Mouse (Mus musculus) ES-E14 (cell line): Measurements from ENCODE around the gene Pparg. TPM values are rescaled to one million over a fixed set of nuclear protein-coding genes. Genes with fewer than 3 reads are reported as not detected.

Experiments
- DNase-seq: peaks from one replicate; pipeline ENCODE4 v3.0.0-alpha.2; 2013; ENCODE audit warnings: low read depth, low spot score
- H3K27ac ChIP-seq: 2 replicates; pipeline ENCODE4 v1.5.1; 2012; ENCODE audit warnings: low read depth, mild to moderate bottlenecking, low read length, moderate library complexity, mixed read lengths; ENCODE audit not compliant: poor library complexity, insufficient read depth, severe bottlenecking
- H3K36me3 ChIP-seq: 2 replicates; pipeline ENCODE4 v1.6.1; 2012; ENCODE audit warnings: mild to moderate bottlenecking, low read length, moderate library complexity, mixed read lengths; ENCODE audit not compliant: control insufficient read depth, poor library complexity, insufficient read depth, severe bottlenecking
- H3K4me1 ChIP-seq, 2 experiments: fragments of 150-350 bp in 1 of 2; sonication (generic) in 1 of 2; 2 replicates each; pipeline ENCODE4 v1.6.1; 2012; ENCODE audit warnings: low read length in 2 of 2, mild to moderate bottlenecking in 1 of 2, mixed read lengths in 1 of 2; ENCODE audit not compliant: control insufficient read depth in 2 of 2, insufficient read depth in 2 of 2, poor library complexity in 1 of 2
- H3K4me3 ChIP-seq, 2 experiments: fragments of 150-350 bp in 1 of 2; sonication (generic) in 1 of 2; 2 replicates each; pipeline ENCODE4 v1.5.1; 2012; ENCODE audit warnings: low read length in 2 of 2, low read depth in 1 of 2, mild to moderate bottlenecking in 1 of 2, mixed read lengths in 1 of 2; ENCODE audit not compliant: insufficient read depth in 1 of 2, poor library complexity in 1 of 2, severe bottlenecking in 1 of 2
- H3K9ac ChIP-seq: 2 replicates; pipeline ENCODE4 v1.6.1; 2012; ENCODE audit warnings: low read depth, mild to moderate bottlenecking, low read length, mixed read lengths; ENCODE audit not compliant: poor library complexity, insufficient read depth, severe bottlenecking
- H3K9me3 ChIP-seq: fragments of 150-350 bp; sonication (generic); 2 replicates; pipeline ENCODE4 v1.6.1; 2012; ENCODE audit warnings: low read depth, mild to moderate bottlenecking, low read length; ENCODE audit not compliant: control insufficient read depth, insufficient read depth
- CHD2 ChIP-seq: IDR thresholded peaks from 2 replicates; pipeline ENCODE4 v1.6.1; 2014; ENCODE audit warnings: mild to moderate bottlenecking, low read depth, low read length, inconsistent platforms
- HCFC1 ChIP-seq: IDR thresholded peaks from 2 replicates; pipeline ENCODE4 v1.6.1; 2012; ENCODE audit warnings: low read length, inconsistent platforms, borderline replicate concordance; ENCODE audit not compliant: insufficient read depth
- MAFK ChIP-seq: IDR thresholded peaks from 2 replicates; pipeline ENCODE4 v1.6.1; 2014; ENCODE audit warnings: mild to moderate bottlenecking, low read depth, low read length, inconsistent platforms; ENCODE audit not compliant: insufficient read depth
- ZC3H11A ChIP-seq: IDR thresholded peaks from 2 replicates; pipeline ENCODE4 v1.6.1; 2012; ENCODE audit warnings: low read depth, mild to moderate bottlenecking, inconsistent platforms, low read length, borderline replicate concordance
- ZNF384 ChIP-seq: IDR thresholded peaks from 2 replicates; pipeline ENCODE4 v1.6.1; 2012; ENCODE audit warnings: low read depth, low read length, inconsistent platforms
- in situ Hi-C, 2 experiments: fragments of 600-800 bp; cut with MboI; formaldehyde crosslinking; loops; one replicate each; pipeline ENCODE4 v1.15.1; 2025; ENCODE audit warnings: low sequenced_read_pairs in 2 of 2, inconsistent platforms in 1 of 2; ENCODE audit not compliant: unreplicated experiment in 2 of 2
- total RNA-seq: library from RNA; depleted of rRNA; stranded (reverse); fragments of 300-350 nt; gene quantifications from 2 replicates; pipeline ENCODE4 v1.2.3, GENCODE M21; 2012

Gene Pparg
- total RNA-seq, 1 experiment = 0.85 TPM

DNA sequence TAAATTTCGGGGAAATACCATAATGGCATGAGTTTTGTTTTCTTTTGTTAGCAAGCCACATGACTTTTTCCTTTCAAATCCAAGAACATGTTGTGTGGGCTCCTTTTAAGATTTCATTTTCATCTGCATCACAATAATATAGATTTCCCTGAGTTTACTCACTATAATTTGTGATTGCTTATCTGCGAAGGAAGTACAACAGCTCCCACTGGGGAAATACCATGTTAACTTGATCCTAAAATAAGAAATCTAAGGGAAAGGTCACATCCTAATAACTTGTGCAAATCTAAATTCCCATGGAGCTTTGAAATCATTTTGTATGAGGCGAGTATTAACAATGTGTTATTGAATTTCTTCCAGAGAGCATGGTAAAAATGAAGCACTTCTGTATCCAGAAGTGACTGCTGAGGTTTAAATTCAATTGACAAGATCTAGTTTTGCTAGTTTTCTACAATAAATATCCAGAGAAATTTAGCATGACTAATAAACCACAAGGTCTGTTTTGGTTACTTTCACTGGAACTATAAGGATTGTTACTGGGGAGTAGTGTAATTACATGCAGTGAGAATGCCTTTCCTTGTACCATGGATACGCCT, 29.3 kb downstream of the Pparg start:
- TF ChIP-seq ZC3H11A (no peak), MAFK (no peak), ZNF384 (no peak), CHD2 (no peak), HCFC1 (no peak)
- in situ Hi-C loops = no loop called here
- H3K9me3 ChIP-seq = no peaks in the 10 kb centered on the region
- H3K36me3 ChIP-seq = no peaks in the 10 kb centered on the region
- no peak overlapping the region for H3K4me3 ChIP-seq
- H3K4me1 ChIP-seq = no peaks in the 10 kb centered on the region
- DNase-seq = no peak
- no peak overlapping the region for H3K9ac ChIP-seq
- H3K27ac ChIP-seq = no peak overlapping the region

DNA sequence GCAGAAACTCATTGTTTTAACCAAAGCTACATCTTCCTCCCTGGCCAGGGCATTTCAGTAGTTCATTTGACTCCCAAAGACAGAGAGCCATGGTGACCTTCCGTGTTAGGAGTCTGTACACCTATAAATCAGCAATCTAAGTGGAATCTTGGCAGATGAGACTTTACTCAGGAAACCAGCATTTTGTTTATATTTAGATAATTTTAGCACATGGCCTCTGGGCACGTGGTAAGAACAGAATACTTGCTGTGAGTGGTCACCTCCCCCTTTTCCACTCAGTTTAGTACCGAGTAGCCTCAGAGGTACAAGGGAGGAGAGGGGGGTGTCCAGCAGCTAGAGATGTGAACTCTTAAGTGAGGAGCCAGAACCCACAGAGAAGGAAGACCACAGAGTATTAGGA, 36.2 kb downstream of the Pparg start:
- H3K36me3 ChIP-seq = no peaks in the 10 kb centered on the region
- no peak for TF ChIP-seq MAFK
- TF ChIP-seq HCFC1 = no peak
- H3K4me3 ChIP-seq = no peak overlapping the region
- in situ Hi-C loops = no loop called here
- no peak overlapping the region for H3K9ac ChIP-seq
- no peaks in the 10 kb centered on the region for H3K9me3 ChIP-seq
- DNase-seq = no peak
- no peak overlapping the region for H3K27ac ChIP-seq
- H3K4me1 ChIP-seq = no peaks in the 10 kb centered on the region

DNA sequence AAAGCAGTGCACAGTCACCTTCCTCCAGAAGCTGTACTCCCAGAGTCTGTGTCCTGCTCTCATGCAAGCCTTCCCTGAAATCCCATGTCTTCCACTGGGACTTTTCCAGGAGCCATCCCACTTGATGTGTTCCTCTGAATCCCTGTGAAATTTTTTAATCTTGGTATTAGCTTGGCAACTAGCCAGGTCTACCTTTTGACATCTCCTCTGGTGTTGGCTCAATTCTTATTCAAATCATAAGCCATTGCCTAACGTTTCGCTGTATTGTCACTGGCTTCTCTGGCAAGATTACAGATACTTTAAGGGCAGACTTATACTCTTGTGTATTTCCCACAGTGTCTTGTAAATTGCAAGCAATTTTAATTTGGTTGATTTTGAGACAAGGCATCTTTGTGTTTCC, 43.6 kb downstream of the Pparg start:
- no peaks in the 10 kb centered on the region for H3K9me3 ChIP-seq
- no peak for DNase-seq

DNA sequence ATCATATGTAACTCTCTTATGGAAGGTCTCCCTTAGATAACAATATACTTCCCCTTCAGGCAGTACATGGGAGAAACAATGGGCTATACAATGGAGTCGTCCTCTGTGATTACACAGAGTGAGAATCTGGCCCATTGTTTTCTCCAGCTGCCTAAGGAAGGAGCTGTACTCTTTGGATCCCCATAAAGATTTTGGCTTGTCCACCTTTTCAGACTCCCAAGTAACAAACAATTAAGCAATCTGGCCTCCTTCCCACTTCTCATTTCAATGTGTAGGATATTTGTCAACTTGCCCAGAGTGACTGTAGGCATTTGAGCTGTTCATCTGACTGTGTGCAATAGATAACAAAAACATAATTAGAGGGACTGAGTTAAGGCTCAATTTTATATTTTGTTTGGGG, 50.7 kb downstream of the Pparg start:
- no peaks in the 10 kb centered on the region for H3K4me1 ChIP-seq
- H3K9ac ChIP-seq = no peak overlapping the region
- in situ Hi-C loops = no loop called here
- TF ChIP-seq HCFC1 (no peak), ZNF384 (no peak), MAFK (no peak), ZC3H11A (no peak), CHD2 (no peak)
- no peak for DNase-seq
- H3K27ac ChIP-seq = no peak overlapping the region
- no peaks in the 10 kb centered on the region for H3K9me3 ChIP-seq
- no peak overlapping the region for H3K4me3 ChIP-seq
- no peaks in the 10 kb centered on the region for H3K36me3 ChIP-seq

More for the DNA sequence above, 43.6 kb downstream of the Pparg start:
- Histone ChIP-seq H3K27ac (no peak overlapping the region), H3K4me3 (no peak overlapping the region), H3K9ac (no peak overlapping the region), H3K36me3 (no peaks in the 10 kb centered on the region), H3K4me1 (no peaks in the 10 kb centered on the region)
- in situ Hi-C loops = no loop called here
- TF ChIP-seq MAFK (no peak), HCFC1 (no peak), ZNF384 (no peak), CHD2 (no peak), ZC3H11A (no peak)

DNA sequence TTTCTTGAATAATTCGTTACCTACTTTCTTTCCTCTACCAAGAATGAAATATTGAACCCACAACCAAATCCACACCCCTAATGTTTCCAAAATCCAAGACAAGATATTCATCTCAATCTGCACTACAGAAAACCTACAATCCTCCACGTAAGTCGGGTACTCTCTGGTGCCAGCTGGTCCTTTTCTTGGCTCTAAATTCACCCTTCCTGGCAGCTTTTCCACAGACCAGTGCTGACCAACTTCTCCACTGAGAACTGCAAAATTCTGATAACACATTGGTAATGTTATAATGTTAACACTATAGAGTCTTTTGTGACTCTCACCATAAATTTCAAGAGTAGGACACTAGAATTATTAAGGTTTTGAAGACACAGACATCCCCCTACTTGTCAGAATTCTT, 57.4 kb downstream of the Pparg start:
- no peaks in the 10 kb centered on the region for H3K4me1 ChIP-seq
- no peak overlapping the region for H3K4me3 ChIP-seq
- DNase-seq = no peak
- no peaks in the 10 kb centered on the region for H3K36me3 ChIP-seq
- H3K9me3 ChIP-seq = no peaks in the 10 kb centered on the region
- no peak overlapping the region for H3K9ac ChIP-seq
- in situ Hi-C loops = no loop called here
- no peak overlapping the region for H3K27ac ChIP-seq
- TF ChIP-seq CHD2 = no peak
- TF ChIP-seq ZC3H11A = no peak
- no peak for TF ChIP-seq MAFK
- no peak for TF ChIP-seq ZNF384
- no peak for TF ChIP-seq HCFC1
